Mouse (Mus musculus): ENCODE measurements around the gene Ptpn21. TPM values are rescaled to one million over a fixed set of nuclear protein-coding genes. Genes with fewer than 3 reads are reported as not detected.

The Ptpn21 gene
- polyA plus RNA-seq, 1 experiment from 2014 or later = 4.2 TPM

DNA sequence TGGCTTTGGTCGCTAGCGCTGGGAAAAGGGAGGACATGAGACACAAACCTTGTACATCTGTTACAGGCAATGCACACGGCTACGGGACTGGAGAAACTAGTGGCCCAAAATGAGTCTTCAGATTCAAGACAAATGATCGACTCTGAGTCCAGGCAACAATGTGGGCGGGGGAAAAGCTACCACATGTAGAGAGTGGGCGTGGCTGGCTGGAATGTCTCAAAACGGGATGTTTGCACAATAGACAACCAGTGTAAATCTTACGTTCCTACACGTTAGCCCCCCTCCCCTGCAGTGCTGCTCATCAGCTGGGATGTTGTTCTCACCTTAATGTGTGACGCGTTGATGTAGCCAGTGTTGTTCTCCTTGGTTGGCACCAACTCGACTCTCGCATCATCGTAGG, 55.0 kb downstream of the Ptpn21 start:
- Histone ChIP-seq H3K9me3 (ENCODE audit: control insufficient read depth, low read length) (no peaks in the 10 kb centered on the region), H3K4me3 (ENCODE audit: low read depth, low read length) (no peak overlapping the region), H3K27ac (ENCODE audit: low read depth, low read length) (no peak overlapping the region), H3K27me3 (ENCODE audit: control insufficient read depth, insufficient read depth, low read length) (no peaks in the 10 kb centered on the region), H3K4me1 (ENCODE audit: control insufficient read depth, insufficient read depth, low read length) (no peaks in the 10 kb centered on the region), H3K9ac (replicated peaks; ENCODE audit: low read depth, low read length) (no peak overlapping the region), H3K4me2 (ENCODE audit: low read depth, low read length) (no peak overlapping the region), H3K36me3 (ENCODE audit: control insufficient read depth, insufficient read depth, low read length) (no peaks in the 10 kb centered on the region)
- ATAC-seq (ENCODE audit: low read depth) = no peak
- 79% methylated on average over 15 of the region's 15 CpGs for WGBS

DNA sequence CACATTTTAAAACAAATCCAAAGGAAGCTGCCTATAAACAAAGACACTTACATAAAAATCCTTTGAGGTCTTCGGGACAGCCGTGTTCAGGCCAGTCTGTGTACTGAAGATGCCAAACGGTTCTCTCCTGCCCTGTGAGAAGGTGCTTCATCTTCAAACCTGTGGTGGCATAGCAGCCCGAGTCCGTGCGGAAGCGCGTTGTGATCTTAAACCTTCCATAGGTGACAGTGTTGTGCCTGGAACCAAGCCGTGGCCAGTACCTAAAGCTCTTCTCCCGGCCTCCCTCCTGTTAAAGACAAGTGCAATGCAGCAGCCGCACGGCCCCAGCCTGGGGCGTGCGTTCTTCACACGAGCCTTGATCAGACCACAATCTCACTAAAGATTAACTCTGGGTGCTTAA, 57.3 kb downstream of the Ptpn21 start:
- Histone ChIP-seq H3K4me2 (ENCODE audit: low read depth, low read length) (no peak overlapping the region), H3K27me3 (ENCODE audit: control insufficient read depth, insufficient read depth, low read length) (no peaks in the 10 kb centered on the region), H3K9ac (replicated peaks; ENCODE audit: low read depth, low read length) (no peak overlapping the region), H3K9me3 (ENCODE audit: control insufficient read depth, low read length) (no peaks in the 10 kb centered on the region), H3K4me3 (ENCODE audit: low read depth, low read length) (no peak overlapping the region), H3K4me1 (ENCODE audit: control insufficient read depth, insufficient read depth, low read length) (no peaks in the 10 kb centered on the region), H3K27ac (ENCODE audit: low read depth, low read length) (no peak overlapping the region), H3K36me3 (ENCODE audit: control insufficient read depth, insufficient read depth, low read length) (no peaks in the 10 kb centered on the region)
- peak; percentile 58; the same call in 1 of the 2 replicates for ATAC-seq (ENCODE audit: low read depth)
- 77% methylated on average over 15 of the region's 15 CpGs for WGBS

DNA sequence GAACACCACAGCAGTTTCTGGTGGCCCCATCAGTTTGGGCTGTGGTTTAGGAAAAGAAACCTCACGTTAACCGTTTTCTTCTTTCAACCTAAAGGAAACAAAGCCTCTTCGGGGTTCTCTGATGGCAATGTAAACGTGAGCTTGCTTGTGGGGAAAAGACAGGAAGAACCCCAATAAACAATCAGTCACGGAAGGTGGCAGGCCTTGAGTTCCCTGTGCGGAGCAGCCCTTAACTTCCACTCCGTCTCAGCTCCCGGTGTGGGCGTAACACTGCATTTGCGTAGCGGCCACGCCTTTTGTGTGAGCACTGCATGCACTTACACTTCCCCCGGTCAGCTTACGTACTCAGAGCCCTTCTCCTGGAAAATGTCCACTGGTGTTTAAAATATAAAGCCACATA, 59.9 kb downstream of the Ptpn21 start:
- H3K9ac ChIP-seq (replicated peaks; ENCODE audit: low read depth, low read length) = no peak overlapping the region
- H3K4me1 ChIP-seq (ENCODE audit: control insufficient read depth, insufficient read depth, low read length) = no peaks in the 10 kb centered on the region
- 38% methylated on average over 14 of the region's 14 CpGs for WGBS
- no peak overlapping the region for H3K27ac ChIP-seq (ENCODE audit: low read depth, low read length)
- ATAC-seq (ENCODE audit: low read depth) = no peak
- H3K27me3 ChIP-seq (ENCODE audit: control insufficient read depth, insufficient read depth, low read length) = no peaks in the 10 kb centered on the region
- no peak overlapping the region for H3K4me2 ChIP-seq (ENCODE audit: low read depth, low read length)
- no peaks in the 10 kb centered on the region for H3K9me3 ChIP-seq (ENCODE audit: control insufficient read depth, low read length)
- no peaks in the 10 kb centered on the region for H3K36me3 ChIP-seq (ENCODE audit: control insufficient read depth, insufficient read depth, low read length)
- H3K4me3 ChIP-seq (ENCODE audit: low read depth, low read length) = no peak overlapping the region

DNA sequence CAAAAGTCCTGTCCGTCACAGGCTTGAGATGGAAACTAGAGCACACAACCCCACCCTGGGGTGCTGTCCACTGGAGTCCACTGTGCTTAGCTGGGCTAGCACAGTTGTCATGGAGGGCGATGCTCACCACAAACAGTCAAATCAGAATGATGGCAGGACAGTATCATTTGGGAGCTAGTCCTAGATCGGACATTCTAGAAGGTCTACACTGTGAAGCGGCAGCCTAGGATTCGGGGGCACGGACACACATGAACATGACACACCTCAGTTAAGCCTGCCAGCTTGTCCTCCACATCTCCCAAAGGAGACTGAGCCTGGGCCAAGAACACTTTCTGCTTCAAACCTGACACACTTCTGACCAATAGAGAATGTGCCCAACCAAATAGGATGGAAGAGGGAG, 60.3 kb downstream of the Ptpn21 start:
- no peak for ATAC-seq (ENCODE audit: low read depth)
- no peak overlapping the region for H3K4me3 ChIP-seq (ENCODE audit: low read depth, low read length)
- no peaks in the 10 kb centered on the region for H3K36me3 ChIP-seq (ENCODE audit: control insufficient read depth, insufficient read depth, low read length)
- no peak overlapping the region for H3K9ac ChIP-seq (replicated peaks; ENCODE audit: low read depth, low read length)
- H3K4me1 ChIP-seq (ENCODE audit: control insufficient read depth, insufficient read depth, low read length) = no peaks in the 10 kb centered on the region
- no peak overlapping the region for H3K27ac ChIP-seq (ENCODE audit: low read depth, low read length)
- 97% methylated on average over 6 of the region's 6 CpGs for WGBS
- no peak overlapping the region for H3K4me2 ChIP-seq (ENCODE audit: low read depth, low read length)
- H3K9me3 ChIP-seq (ENCODE audit: control insufficient read depth, low read length) = no peaks in the 10 kb centered on the region
- H3K27me3 ChIP-seq (ENCODE audit: control insufficient read depth, insufficient read depth, low read length) = no peaks in the 10 kb centered on the region

DNA sequence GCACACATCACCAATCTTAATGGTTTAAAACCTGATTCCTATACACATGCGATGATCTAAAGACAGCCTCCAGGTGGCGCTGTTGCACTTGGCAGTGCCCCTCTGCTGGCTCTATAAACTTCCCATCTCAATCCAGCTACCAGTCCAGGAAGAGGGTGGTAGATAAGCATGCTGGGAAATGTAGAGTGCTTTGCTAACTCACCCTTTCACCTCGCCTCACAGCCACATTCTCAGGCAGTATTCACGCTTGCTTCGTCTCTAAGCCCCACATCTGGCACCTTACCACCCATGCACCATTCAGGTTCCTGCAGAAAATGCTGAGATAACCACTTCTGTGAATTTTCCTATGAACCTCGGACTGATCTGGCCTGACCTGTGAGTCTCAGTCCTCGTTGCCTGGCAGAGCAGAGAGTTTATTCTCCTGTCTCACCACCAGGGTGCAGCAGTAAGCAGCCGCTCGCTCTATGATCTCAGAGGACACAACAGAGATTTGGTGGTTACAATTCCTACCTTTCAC, 62.5 kb downstream of the Ptpn21 start:
- Histone ChIP-seq H3K36me3 (ENCODE audit: control insufficient read depth, insufficient read depth, low read length) (no peaks in the 10 kb centered on the region), H3K4me3 (ENCODE audit: low read depth, low read length) (peak overlapping the region; percentile 8; the same call in 1 of the 2 replicates), H3K9me3 (ENCODE audit: control insufficient read depth, low read length) (no peaks in the 10 kb centered on the region), H3K27me3 (ENCODE audit: control insufficient read depth, insufficient read depth, low read length) (no peaks in the 10 kb centered on the region), H3K4me2 (ENCODE audit: low read depth, low read length) (peak overlapping the region; percentile 34; the same call in 1 of the 2 replicates), H3K9ac (replicated peaks; ENCODE audit: low read depth, low read length) (no peak overlapping the region), H3K4me1 (ENCODE audit: control insufficient read depth, insufficient read depth, low read length) (no peaks in the 10 kb centered on the region), H3K27ac (ENCODE audit: low read depth, low read length) (no peak overlapping the region; the same call in 1 of the 2 replicates)
- WGBS = 15% methylated on average over 9 of the region's 9 CpGs
- ATAC-seq (ENCODE audit: low read depth) = peak; percentile 91

DNA sequence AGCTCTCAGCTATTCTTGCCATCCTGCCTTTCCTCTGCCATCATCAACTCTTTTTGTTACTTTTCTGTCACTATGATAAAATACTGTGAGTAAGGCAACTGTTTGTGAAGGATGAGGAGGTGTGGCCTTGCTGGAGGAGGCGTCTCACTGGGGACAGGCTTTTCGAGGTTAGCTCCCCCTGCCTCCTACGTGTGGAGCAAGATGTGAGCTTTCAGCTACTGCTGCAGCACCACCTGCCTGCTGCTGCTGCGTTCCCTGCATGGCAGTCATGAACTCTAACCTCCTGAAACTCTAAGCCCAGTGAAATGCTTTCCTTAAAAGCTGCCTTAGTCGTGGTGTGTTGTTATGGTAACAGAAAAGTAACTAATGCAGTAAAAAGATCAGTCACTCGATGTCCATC, 63.3 kb downstream of the Ptpn21 start:
- H3K4me2 ChIP-seq (ENCODE audit: low read depth, low read length) = no peak overlapping the region
- no peaks in the 10 kb centered on the region for H3K36me3 ChIP-seq (ENCODE audit: control insufficient read depth, insufficient read depth, low read length)
- no peak for ATAC-seq (ENCODE audit: low read depth)
- no peaks in the 10 kb centered on the region for H3K27me3 ChIP-seq (ENCODE audit: control insufficient read depth, insufficient read depth, low read length)
- H3K4me3 ChIP-seq (ENCODE audit: low read depth, low read length) = no peak overlapping the region
- H3K9me3 ChIP-seq (ENCODE audit: control insufficient read depth, low read length) = no peaks in the 10 kb centered on the region
- H3K4me1 ChIP-seq (ENCODE audit: control insufficient read depth, insufficient read depth, low read length) = no peaks in the 10 kb centered on the region
- H3K9ac ChIP-seq (replicated peaks; ENCODE audit: low read depth, low read length) = no peak overlapping the region
- 69% methylated on average over 6 of the region's 6 CpGs for WGBS
- H3K27ac ChIP-seq (ENCODE audit: low read depth, low read length) = no peak overlapping the region

DNA sequence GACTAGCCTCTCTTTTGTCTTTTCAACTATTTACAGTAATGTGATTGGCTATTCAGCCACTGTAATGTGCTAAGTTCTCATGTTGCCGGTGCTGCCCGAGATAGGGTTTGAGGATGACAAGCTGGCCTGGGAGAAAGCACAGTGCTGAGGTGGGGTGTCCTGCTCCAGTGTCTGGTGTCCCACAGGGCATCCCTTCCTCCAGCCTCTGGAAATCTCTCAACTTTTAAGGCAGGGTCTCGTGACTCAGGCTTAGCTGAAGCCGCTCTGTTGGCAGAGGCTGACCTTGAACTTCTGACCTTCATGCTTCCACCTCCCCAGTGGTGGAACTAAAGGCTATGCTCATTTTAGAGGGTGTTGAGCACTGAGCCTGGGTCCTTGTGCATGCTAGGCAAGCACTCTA, 66.8 kb downstream of the Ptpn21 start:
- Histone ChIP-seq H3K4me3 (ENCODE audit: low read depth, low read length) (no peak overlapping the region), H3K9ac (replicated peaks; ENCODE audit: low read depth, low read length) (no peak overlapping the region), H3K27ac (ENCODE audit: low read depth, low read length) (no peak overlapping the region), H3K4me2 (ENCODE audit: low read depth, low read length) (no peak overlapping the region), H3K36me3 (ENCODE audit: control insufficient read depth, insufficient read depth, low read length) (no peaks in the 10 kb centered on the region), H3K4me1 (ENCODE audit: control insufficient read depth, insufficient read depth, low read length) (no peaks in the 10 kb centered on the region), H3K9me3 (ENCODE audit: control insufficient read depth, low read length) (no peaks in the 10 kb centered on the region), H3K27me3 (ENCODE audit: control insufficient read depth, insufficient read depth, low read length) (no peaks in the 10 kb centered on the region)
- 89% methylated on average over 4 of the region's 4 CpGs for WGBS
- ATAC-seq (ENCODE audit: low read depth) = no peak

DNA sequence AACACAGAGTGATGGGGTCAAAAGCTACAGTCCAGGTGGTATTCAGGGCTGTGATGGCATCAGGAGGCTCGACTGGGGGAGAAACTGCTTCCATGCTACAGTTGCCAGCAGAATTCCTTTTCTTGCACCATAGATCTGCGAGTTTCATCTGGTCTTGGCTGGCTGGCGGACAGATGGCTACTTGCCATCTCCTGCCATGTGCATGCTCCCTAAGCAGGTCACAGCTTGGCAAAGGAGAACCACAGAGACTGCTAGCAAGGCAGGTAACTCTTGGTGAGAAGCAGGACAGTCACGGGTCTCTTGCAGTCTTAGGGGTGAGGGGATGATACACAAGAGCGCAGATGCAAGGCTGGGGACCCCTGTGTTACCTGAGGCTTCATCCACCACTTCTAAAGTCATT, 67.3 kb downstream of the Ptpn21 start:
- Histone ChIP-seq H3K27ac (ENCODE audit: low read depth, low read length) (no peak overlapping the region), H3K4me1 (ENCODE audit: control insufficient read depth, insufficient read depth, low read length) (no peaks in the 10 kb centered on the region), H3K4me2 (ENCODE audit: low read depth, low read length) (no peak overlapping the region), H3K4me3 (ENCODE audit: low read depth, low read length) (no peak overlapping the region), H3K36me3 (ENCODE audit: control insufficient read depth, insufficient read depth, low read length) (no peaks in the 10 kb centered on the region), H3K9me3 (ENCODE audit: control insufficient read depth, low read length) (no peaks in the 10 kb centered on the region), H3K9ac (replicated peaks; ENCODE audit: low read depth, low read length) (no peak overlapping the region), H3K27me3 (ENCODE audit: control insufficient read depth, insufficient read depth, low read length) (no peaks in the 10 kb centered on the region)
- ATAC-seq (ENCODE audit: low read depth) = no peak
- WGBS = 87% methylated on average over 5 of the region's 5 CpGs

DNA sequence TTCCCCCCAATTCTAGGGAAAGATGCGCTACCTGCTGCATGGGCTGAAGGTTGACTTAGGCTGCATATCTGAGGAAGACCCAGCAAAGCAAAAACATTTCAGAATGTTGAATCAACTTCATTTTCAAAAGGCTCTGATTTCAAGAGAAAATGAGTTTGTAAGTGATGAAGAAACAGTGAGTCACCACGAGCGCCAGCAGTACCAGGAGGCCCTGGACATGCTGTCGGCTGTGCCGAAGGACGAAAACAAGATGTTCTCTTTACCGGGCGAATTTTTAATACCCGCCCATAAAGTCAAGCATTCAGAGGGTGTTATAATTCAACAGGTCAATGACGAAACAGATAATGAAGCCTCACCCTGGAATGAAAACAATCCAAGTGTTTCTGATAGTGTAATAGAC, 68.1 kb downstream of the Ptpn21 start:
- Histone ChIP-seq H3K9me3 (ENCODE audit: control insufficient read depth, low read length) (no peaks in the 10 kb centered on the region), H3K4me3 (ENCODE audit: low read depth, low read length) (no peak overlapping the region), H3K27ac (ENCODE audit: low read depth, low read length) (no peak overlapping the region), H3K4me1 (ENCODE audit: control insufficient read depth, insufficient read depth, low read length) (no peaks in the 10 kb centered on the region), H3K4me2 (ENCODE audit: low read depth, low read length) (no peak overlapping the region), H3K36me3 (ENCODE audit: control insufficient read depth, insufficient read depth, low read length) (no peaks in the 10 kb centered on the region), H3K9ac (replicated peaks; ENCODE audit: low read depth, low read length) (no peak overlapping the region), H3K27me3 (ENCODE audit: control insufficient read depth, insufficient read depth, low read length) (no peaks in the 10 kb centered on the region)
- no peak for ATAC-seq (ENCODE audit: low read depth)
- 90% methylated on average over 10 of the region's 10 CpGs for WGBS

Data from neural tube, embryonic 14.5 days (tissue).